Mouse (Mus musculus) neural tube, embryonic 13.5 days (tissue): ENCODE data around the gene Cd59b. TPM values are rescaled to one million over a fixed set of nuclear protein-coding genes. Genes with fewer than 3 reads are reported as not detected.
"Not testable (repeated sequence)": the region's sequence is repeated elsewhere in the genome, so short reads cannot be mapped to it uniquely, and the experiment has no call there.

Experiments
- ATAC-seq: fragments of 200-750 bp; cut with Nextera tagmentation; 2 replicates; pipeline ENCODE4 v1.8.0; 2017; ENCODE audit warnings: low read depth, mild to moderate bottlenecking, moderate TSS enrichment, moderate library complexity
- H3K27ac ChIP-seq: fragments of 300-500 bp; sonication (generic); replicated peaks from 2 replicates; pipeline ENCODE4 v1.5.1; 2015; ENCODE audit warnings: moderate library complexity, mild to moderate bottlenecking, inconsistent platforms
- H3K27me3 ChIP-seq: fragments of 300-500 bp; sonication (generic); 2 replicates; pipeline ENCODE4 v1.6.1; 2015; ENCODE audit warnings: mild to moderate bottlenecking, inconsistent platforms
- H3K36me3 ChIP-seq: fragments of 300-500 bp; sonication (generic); 2 replicates; pipeline ENCODE4 v1.6.1; 2015; ENCODE audit warnings: mild to moderate bottlenecking, inconsistent platforms
- H3K4me1 ChIP-seq: fragments of 300-500 bp; sonication (generic); replicated peaks from 2 replicates; pipeline ENCODE4 v1.6.1; 2015; ENCODE audit warnings: inconsistent platforms
- H3K4me2 ChIP-seq: fragments of 300-500 bp; sonication (generic); 2 replicates; pipeline ENCODE4 v1.6.1; 2015; ENCODE audit warnings: inconsistent platforms, mild to moderate bottlenecking, moderate library complexity
- H3K4me3 ChIP-seq: fragments of 300-500 bp; sonication (generic); 2 replicates; pipeline ENCODE4 v1.5.1; 2015; ENCODE audit warnings: mild to moderate bottlenecking, inconsistent platforms
- H3K9ac ChIP-seq: fragments of 300-500 bp; sonication (generic); 2 replicates; pipeline ENCODE4 v1.6.1; 2015; ENCODE audit warnings: moderate library complexity, mild to moderate bottlenecking, inconsistent platforms
- H3K9me3 ChIP-seq: fragments of 300-500 bp; sonication (generic); 2 replicates; pipeline ENCODE4 v1.6.1; 2016; ENCODE audit warnings: inconsistent platforms
- WGBS: fragments of 180-500 bp; shearing (Covaris S2); methylation state at CpG from one replicate; pipeline ENCODE4 v1.1.7; 2015; 5-methylcytosine and 5-hydroxymethylcytosine counted together
- polyA plus RNA-seq: library from polyadenylated mRNA; unstranded; fragments of >200 nt; fragmentation: Nextera tagmentation; extraction: Ambion mirVana; gene quantifications from 2 replicates; pipeline ENCODE4 v1.2.1, GENCODE M21; 2015

The Cd59b gene
- polyA plus RNA-seq, 1 experiment from 2014 or later: 2.4 TPM

GRCm38 (mm10) chr2:104041632-104042031 is 28.0 kb upstream of the Cd59b start:
- Histone ChIP-seq H3K36me3 (peaks cover 53% of the 10 kb centered on the region), H3K4me3 (no peak overlapping the region), H3K27me3 (no peaks in the 10 kb centered on the region), H3K9me3 (no peaks in the 10 kb centered on the region), H3K27ac (no peak overlapping the region), H3K4me2 (no peak overlapping the region), H3K9ac (no peak overlapping the region), H3K4me1 (no peaks in the 10 kb centered on the region)
- no peak for ATAC-seq
- WGBS: 89% methylated on average over 5 of the region's 5 CpGs

- peaks cover 49% of the 10 kb centered on the region for H3K36me3 ChIP-seq
- no peaks in the 10 kb centered on the region for H3K27me3 ChIP-seq
- no peak for ATAC-seq
- H3K27ac ChIP-seq: no peak overlapping the region
- 95% methylated on average over 15 of the region's 15 CpGs for WGBS
- no peak overlapping the region for H3K4me2 ChIP-seq
- no peak overlapping the region for H3K4me3 ChIP-seq
- no peak overlapping the region for H3K9ac ChIP-seq
- H3K4me1 ChIP-seq: no peaks in the 10 kb centered on the region
- H3K9me3 ChIP-seq: no peaks in the 10 kb centered on the region
These were observed 26.9 kb upstream of the Cd59b start for GRCm38 (mm10) chr2:104042766-104043165.

GRCm38 (mm10) chr2:104043624-104044478 is 25.8 kb upstream of the Cd59b start:
- 60% methylated on average over 5 of the region's 5 CpGs for WGBS
- H3K9me3 ChIP-seq: no peaks in the 10 kb centered on the region
- peaks cover 58% of the 10 kb centered on the region for H3K36me3 ChIP-seq
- no peak overlapping the region for H3K4me3 ChIP-seq
- no peak overlapping the region for H3K4me2 ChIP-seq
- H3K27me3 ChIP-seq: no peaks in the 10 kb centered on the region
- H3K9ac ChIP-seq: no peak overlapping the region
- H3K27ac ChIP-seq: no peak overlapping the region
- no peaks in the 10 kb centered on the region for H3K4me1 ChIP-seq
- ATAC-seq: no peak

GRCm38 (mm10) chr2:104044479-104045080 is 25.1 kb upstream of the Cd59b start:
- no peak overlapping the region for H3K4me3 ChIP-seq
- no peak overlapping the region for H3K4me2 ChIP-seq
- no peaks in the 10 kb centered on the region for H3K9me3 ChIP-seq
- 80% methylated on average over 1 of the region's 1 CpGs for WGBS
- no peaks in the 10 kb centered on the region for H3K4me1 ChIP-seq
- no peak overlapping the region for H3K27ac ChIP-seq
- no peak for ATAC-seq
- H3K9ac ChIP-seq: no peak overlapping the region
- no peaks in the 10 kb centered on the region for H3K27me3 ChIP-seq
- peaks cover 56% of the 10 kb centered on the region for H3K36me3 ChIP-seq

GRCm38 (mm10) chr2:104058381-104058780 is 11.3 kb upstream of the Cd59b start:
- Histone ChIP-seq H3K9me3 (no peaks in the 10 kb centered on the region), H3K9ac (no peak overlapping the region), H3K27me3 (no peaks in the 10 kb centered on the region), H3K36me3 (peaks cover 60% of the 10 kb centered on the region), H3K27ac (no peak overlapping the region), H3K4me1 (no peaks in the 10 kb centered on the region), H3K4me2 (no peak overlapping the region), H3K4me3 (no peak overlapping the region)
- no peak for ATAC-seq
- WGBS: 82% methylated on average over 1 of the region's 1 CpGs

- no peak overlapping the region for H3K4me3 ChIP-seq
- no peak overlapping the region for H3K27ac ChIP-seq
- peaks cover 54% of the 10 kb centered on the region for H3K36me3 ChIP-seq
- H3K9me3 ChIP-seq: no peaks in the 10 kb centered on the region
- 92% methylated on average over 4 of the region's 4 CpGs for WGBS
- H3K4me1 ChIP-seq: no peaks in the 10 kb centered on the region
- no peak overlapping the region for H3K9ac ChIP-seq
- H3K4me2 ChIP-seq: no peak overlapping the region
- no peaks in the 10 kb centered on the region for H3K27me3 ChIP-seq
- no peak for ATAC-seq
These were observed 10.7 kb upstream of the Cd59b start for GRCm38 (mm10) chr2:104058954-104059353.

- no peak overlapping the region for H3K9ac ChIP-seq
- peaks cover 46% of the 10 kb centered on the region for H3K36me3 ChIP-seq
- no peak overlapping the region for H3K4me2 ChIP-seq
- H3K27ac ChIP-seq: no peak overlapping the region
- H3K4me1 ChIP-seq: no peaks in the 10 kb centered on the region
- no peaks in the 10 kb centered on the region for H3K9me3 ChIP-seq
- ATAC-seq: no peak
- no peak overlapping the region for H3K4me3 ChIP-seq
- 77% methylated on average over 10 of the region's 10 CpGs for WGBS
- no peaks in the 10 kb centered on the region for H3K27me3 ChIP-seq
These were observed 9.9 kb upstream of the Cd59b start for GRCm38 (mm10) chr2:104059786-104060185.

- Histone ChIP-seq H3K9me3 (no peaks in the 10 kb centered on the region), H3K27me3 (no peaks in the 10 kb centered on the region), H3K4me3 (no peak overlapping the region), H3K27ac (no peak overlapping the region), H3K4me2 (no peak overlapping the region), H3K36me3 (peaks cover 38% of the 10 kb centered on the region), H3K9ac (no peak overlapping the region), H3K4me1 (no peaks in the 10 kb centered on the region)
- ATAC-seq: no peak
- WGBS: 97% methylated on average over 6 of the region's 6 CpGs
These were observed 8.7 kb upstream of the Cd59b start for GRCm38 (mm10) chr2:104060996-104061395.

- no peak overlapping the region for H3K4me3 ChIP-seq
- H3K4me2 ChIP-seq: no peak overlapping the region
- H3K9me3 ChIP-seq: no peaks in the 10 kb centered on the region
- no peaks in the 10 kb centered on the region for H3K27me3 ChIP-seq
- H3K36me3 ChIP-seq: peaks cover 38% of the 10 kb centered on the region
- no peaks in the 10 kb centered on the region for H3K4me1 ChIP-seq
- no peak for ATAC-seq
- H3K9ac ChIP-seq: no peak overlapping the region
- H3K27ac ChIP-seq: no peak overlapping the region
These were observed 7.0 kb upstream of the Cd59b start for GRCm38 (mm10) chr2:104062665-104063064.

- no peak overlapping the region for H3K4me3 ChIP-seq
- ATAC-seq: no peak
- 93% methylated on average over 2 of the region's 2 CpGs for WGBS
- H3K9me3 ChIP-seq: no peaks in the 10 kb centered on the region
- peaks cover 30% of the 10 kb centered on the region for H3K36me3 ChIP-seq
- H3K4me1 ChIP-seq: no peaks in the 10 kb centered on the region
- H3K27me3 ChIP-seq: no peaks in the 10 kb centered on the region
- no peak overlapping the region for H3K27ac ChIP-seq
- no peak overlapping the region for H3K9ac ChIP-seq
- no peak overlapping the region for H3K4me2 ChIP-seq
These were observed 5.5 kb upstream of the Cd59b start for GRCm38 (mm10) chr2:104064152-104064551.

- H3K27ac ChIP-seq, H3K4me2 ChIP-seq, ATAC-seq, H3K9me3 ChIP-seq, H3K4me1 ChIP-seq, H3K27me3 ChIP-seq, H3K9ac ChIP-seq, H3K4me3 ChIP-seq: not testable (repeated sequence)
- 85% methylated on average over 6 of the region's 6 CpGs for WGBS
- peaks cover 21% of the 10 kb centered on the region for H3K36me3 ChIP-seq
These were observed 4.1 kb upstream of the Cd59b start, which contains the start of gene Gm10912 for GRCm38 (mm10) chr2:104065526-104065925. TSS of gene Gm10912 (plus strand) at chr2:104065826.

GRCm38 (mm10) chr2:104068450-104068849 is 1.2 kb upstream of the Cd59b start, which contains the start of gene Gm10799:
TSS of gene Gm10799 (minus strand) at chr2:104068550.
- H3K4me1 ChIP-seq, H3K27ac ChIP-seq, H3K9ac ChIP-seq, ATAC-seq, H3K36me3 ChIP-seq, H3K27me3 ChIP-seq, H3K4me2 ChIP-seq, H3K9me3 ChIP-seq, H3K4me3 ChIP-seq: not testable (repeated sequence)
- WGBS: 80% methylated on average over 7 of the region's 7 CpGs
